Mouse (Mus musculus) MEL (cell line): ENCODE measurements around the gene Acp4.
"Not testable (repeated sequence)": the region's sequence is repeated elsewhere in the genome, so short reads cannot be mapped to it uniquely, and the experiment has no call there.

ENCODE experiments used
- BHLHE40 ChIP-seq: IDR thresholded peaks from 2 replicates; pipeline ENCODE4 v1.6.1; 2012; ENCODE audit warnings: low read depth, mild to moderate bottlenecking, inconsistent platforms, low read length, improper control_type of control experiment, borderline replicate concordance
- CHD1 ChIP-seq: IDR thresholded peaks from 2 replicates; pipeline ENCODE4 v1.6.1; 2012; ENCODE audit warnings: low read depth, mild to moderate bottlenecking, inconsistent platforms, low read length, improper control_type of control experiment
- CTCF ChIP-seq, 3 experiments: IDR thresholded peaks in 2 of 3; conservative IDR thresholded peaks in 1 of 3; 2 replicates each; pipeline ENCODE4 v1.5.1; 2011 to 2012; ENCODE audit warnings: low read length in 3 of 3, low read depth in 2 of 3, mild to moderate bottlenecking in 2 of 3, improper control_type of control experiment in 1 of 3, inconsistent platforms in 1 of 3, mixed read lengths in 1 of 3, moderate library complexity in 1 of 3; ENCODE audit not compliant: control insufficient read depth in 1 of 3, insufficient read depth in 1 of 3, poor library complexity in 1 of 3, severe bottlenecking in 1 of 3
- E2F4 ChIP-seq: IDR thresholded peaks from 2 replicates; pipeline ENCODE4 v1.6.1; 2011; ENCODE audit warnings: low read depth, low read length, improper control_type of control experiment, borderline replicate concordance
- ELF1 ChIP-seq: IDR thresholded peaks from 2 replicates; pipeline ENCODE4 v1.6.1; 2014; ENCODE audit warnings: low read depth, mild to moderate bottlenecking, inconsistent platforms, low read length, improper control_type of control experiment, moderate library complexity
- GATA1 ChIP-seq: IDR thresholded peaks from 2 replicates; pipeline ENCODE4 v1.6.1; 2011; ENCODE audit warnings: low read depth, low read length, improper control_type of control experiment
- MAFK ChIP-seq: IDR thresholded peaks from 2 replicates; pipeline ENCODE4 v1.6.1; 2011; ENCODE audit warnings: low read depth, mild to moderate bottlenecking, low read length, improper control_type of control experiment, borderline replicate concordance
- MAX ChIP-seq: IDR thresholded peaks from 2 replicates; pipeline ENCODE4 v1.6.1; 2011; ENCODE audit warnings: low read length, improper control_type of control experiment
- MYC ChIP-seq: IDR thresholded peaks from 2 replicates; pipeline ENCODE4 v1.6.1; 2011; ENCODE audit warnings: low read depth, mild to moderate bottlenecking, low read length, improper control_type of control experiment, moderate library complexity
- NELFE ChIP-seq: IDR thresholded peaks from 2 replicates; pipeline ENCODE4 v1.6.1; 2011; ENCODE audit warnings: low read depth, low read length, improper control_type of control experiment
- POLR2A ChIP-seq, 2 experiments: IDR thresholded peaks; 2 replicates each; pipeline ENCODE4 v1.6.1; 2011 to 2012; ENCODE audit warnings: low read length in 2 of 2, mild to moderate bottlenecking in 2 of 2, control low read depth in 1 of 2, improper control_type of control experiment in 1 of 2, low read depth in 1 of 2, moderate library complexity in 1 of 2; ENCODE audit not compliant: control insufficient read depth in 1 of 2, insufficient read depth in 1 of 2, poor library complexity in 1 of 2
- POLR2AphosphoS2 ChIP-seq: IDR thresholded peaks from 2 replicates; pipeline ENCODE4 v1.6.1; 2011; ENCODE audit warnings: low read length, improper control_type of control experiment
- SMC3 ChIP-seq: IDR thresholded peaks from 2 replicates; pipeline ENCODE4 v1.6.1; 2011; ENCODE audit warnings: low read depth, low read length, improper control_type of control experiment
- ZKSCAN1 ChIP-seq: IDR thresholded peaks from 2 replicates; pipeline ENCODE4 v1.6.1; 2012; ENCODE audit warnings: low read depth, mild to moderate bottlenecking, inconsistent platforms, low read length, improper control_type of control experiment, moderate library complexity

DNA sequence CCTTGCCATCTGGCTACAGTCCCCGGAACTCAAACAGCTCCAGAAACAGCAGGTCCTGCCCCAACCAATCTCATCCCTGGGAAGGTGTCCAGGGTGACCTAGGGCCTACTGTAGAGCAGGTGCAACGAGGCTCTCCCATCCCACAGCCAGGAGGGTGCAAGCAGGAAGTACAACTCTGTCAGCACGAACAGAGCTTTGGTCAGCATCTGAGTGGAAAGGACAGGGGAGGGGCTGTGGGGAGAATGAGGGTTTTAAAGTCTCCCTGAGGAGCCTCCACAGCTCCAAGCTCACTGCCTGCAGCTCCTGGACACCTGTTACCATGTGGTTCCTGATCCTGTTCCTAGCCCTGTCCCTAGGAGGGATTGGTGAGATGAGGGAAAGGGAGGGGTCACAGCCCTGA is 50.0 kb downstream of the Acp4 start, which contains the start of gene Klk1b4:
- not testable (repeated sequence) for TF ChIP-seq POLR2A (IDR thresholded peaks at IDR 0.05; ENCODE audit: control insufficient read depth in 1 of 2, insufficient read depth in 1 of 2, low read depth in 1 of 2, low read length in 2 of 2, poor library complexity in 1 of 2); MYC; NELFE; CTCF (IDR thresholded peaks at IDR 0.05 in 2 of 3, conservative IDR thresholded peaks at IDR 0.05 in 1 of 3; ENCODE audit: control insufficient read depth in 1 of 3, insufficient read depth in 1 of 3, low read depth in 2 of 3, low read length in 3 of 3, poor library complexity in 1 of 3, severe bottlenecking in 1 of 3); POLR2AphosphoS2; MAX; MAFK; CHD1; BHLHE40; GATA1; SMC3; ELF1; E2F4; ZKSCAN1
